Mouse (Mus musculus): Measurements from ENCODE around the gene Mnd1.

The Mnd1 gene

DNA sequence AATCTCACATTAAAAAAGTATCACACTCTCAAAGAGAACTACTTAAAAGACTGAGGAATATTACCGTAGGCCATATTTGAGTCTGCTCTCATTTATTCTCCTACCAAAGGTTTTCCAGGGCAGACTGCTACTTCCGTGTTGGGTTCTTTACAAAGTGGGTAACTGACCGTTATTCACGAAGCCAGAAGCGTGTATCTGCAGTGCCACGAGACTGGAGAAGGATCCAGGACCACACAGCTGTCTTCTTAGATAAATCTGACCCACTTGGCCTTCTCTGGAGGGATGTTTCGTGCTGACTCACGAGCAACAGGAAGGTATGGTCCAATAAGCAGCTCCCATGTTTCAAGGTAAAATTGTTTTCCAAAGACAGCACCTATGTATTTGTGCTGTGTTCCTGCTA lies 113.8 kb downstream of the Mnd1 start:
- no peak for DNase-seq (ENCODE audit: low spot score)

DNA sequence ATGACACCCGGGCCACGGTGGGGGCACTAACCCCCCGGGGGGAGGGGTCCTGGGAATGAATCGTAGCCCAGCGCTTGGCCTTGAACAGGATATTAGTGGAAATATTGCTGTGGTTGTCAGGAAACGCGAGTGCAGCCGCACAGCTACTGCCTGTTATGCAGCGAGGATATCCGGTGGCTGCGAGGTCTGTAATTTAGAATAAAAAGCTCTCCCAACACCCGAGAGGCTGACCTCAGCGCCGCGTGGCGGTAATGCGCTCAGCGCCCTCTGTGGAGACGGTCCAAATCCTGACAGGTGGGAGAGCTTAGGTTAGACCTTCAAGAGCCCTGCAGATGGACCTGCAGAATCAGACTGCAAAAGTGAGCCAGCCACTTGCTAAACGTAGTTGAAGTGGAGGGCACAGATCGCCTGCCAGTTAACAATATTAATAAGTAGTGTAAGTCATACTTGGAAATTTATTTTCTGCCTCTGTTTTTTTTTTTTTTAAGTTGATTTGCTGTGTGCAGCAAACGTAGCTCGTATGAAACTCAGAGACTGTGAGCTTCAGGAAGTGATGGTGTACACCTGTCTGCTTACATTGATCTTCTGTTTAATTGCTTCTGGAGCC lies 115.0 kb downstream of the Mnd1 start:
- DNase-seq (ENCODE audit: low spot score), result no peak

DNA sequence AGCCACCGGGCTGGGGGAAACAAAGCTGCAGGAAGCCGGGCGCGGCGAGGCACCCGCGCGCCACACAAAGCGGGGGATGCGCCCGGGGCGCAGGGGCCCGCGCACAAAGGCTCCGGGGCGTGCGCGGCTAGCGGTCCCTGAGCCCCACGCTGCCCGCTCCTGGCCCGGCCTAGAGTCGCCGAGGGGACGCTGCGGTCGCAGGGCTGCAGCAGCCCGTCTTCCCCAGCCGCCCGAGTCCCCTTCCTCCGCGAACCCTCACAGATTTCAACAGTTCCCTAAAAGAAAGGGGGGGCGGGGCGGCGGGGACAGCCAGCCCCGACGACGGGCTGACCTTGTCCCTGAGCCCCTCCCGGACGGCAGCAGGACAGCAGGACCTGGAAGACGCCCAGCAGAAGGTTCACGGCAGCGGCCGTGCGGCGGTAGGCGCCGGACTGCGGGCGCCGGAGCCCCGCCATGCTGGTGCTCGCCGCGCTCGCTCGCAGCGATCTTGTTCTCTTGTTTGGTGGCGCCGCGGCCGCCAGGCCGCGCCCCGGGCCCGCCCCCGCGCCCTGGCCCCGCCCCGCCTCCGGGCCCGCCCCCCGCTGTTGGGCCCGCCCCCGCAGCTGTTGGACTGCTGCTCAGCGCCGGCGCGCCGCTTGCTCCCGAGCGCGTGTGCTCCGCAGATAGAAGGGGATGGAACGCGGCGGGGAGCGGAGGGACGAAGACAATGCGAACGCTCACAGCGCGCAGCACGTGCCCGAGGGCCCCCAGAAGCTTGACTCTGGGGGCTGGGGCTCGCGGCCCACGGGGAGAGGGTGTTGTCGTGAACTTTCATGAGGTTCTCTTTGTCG lies 115.7 kb downstream of the Mnd1 start, which contains the start of gene Tmem131l:
Tmem131l (minus strand) TSS at position 530 of the 830 bp plus-strand sequence.
- peak; percentile 67 for DNase-seq (ENCODE audit: low spot score)

DNA sequence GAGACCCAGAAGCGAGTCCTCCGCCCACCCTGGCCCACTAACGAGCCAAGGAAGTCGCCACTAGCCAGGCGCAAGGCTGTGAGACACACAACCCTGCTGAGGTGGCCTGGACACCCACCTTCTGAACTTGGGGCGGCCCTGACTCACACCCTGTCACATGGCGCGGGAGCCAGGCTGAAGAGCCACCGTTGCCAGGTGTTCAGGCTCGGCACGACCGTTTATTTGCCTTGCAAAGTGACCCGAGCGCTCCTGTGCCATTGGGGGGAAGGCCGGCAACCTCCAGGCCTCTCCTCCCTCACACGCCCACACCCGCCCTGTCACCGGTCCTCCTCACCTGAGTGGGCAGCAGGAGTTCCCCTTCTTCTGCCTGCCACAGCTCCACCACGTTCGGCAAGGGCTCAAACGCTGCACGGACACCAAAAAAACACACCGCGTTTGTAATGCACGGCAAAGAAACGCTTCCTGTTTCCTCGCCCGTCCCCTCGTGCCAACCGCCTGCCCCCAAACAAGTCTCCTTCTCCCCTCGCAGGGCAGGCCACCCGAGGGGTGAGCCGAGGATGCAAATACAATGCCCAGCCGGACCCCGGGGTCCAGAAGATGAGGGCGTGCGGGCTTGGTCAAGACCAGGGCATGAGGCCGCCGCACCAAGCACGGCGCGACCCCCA lies 116.5 kb downstream of the Mnd1 start:
- DNase-seq (ENCODE audit: low spot score), result peak; percentile 59

DNA sequence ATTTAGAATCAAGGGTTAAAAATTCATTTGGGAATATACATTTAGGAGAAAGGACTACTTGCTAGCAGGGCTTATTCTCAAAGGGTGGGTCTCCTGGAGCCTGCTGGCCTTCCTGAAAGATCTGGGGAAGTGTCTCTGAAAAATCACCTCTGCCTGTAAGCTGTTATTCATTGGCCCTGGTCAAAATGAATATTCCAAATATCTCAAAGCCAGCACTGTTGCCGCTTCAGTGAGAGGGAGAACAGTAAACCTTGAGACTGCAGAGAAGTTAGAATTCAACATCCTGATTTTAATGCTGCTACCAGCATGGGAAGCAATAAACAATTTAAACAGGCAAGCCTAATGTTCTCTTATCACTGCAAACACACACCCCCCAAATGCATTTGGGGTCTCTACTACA lies 117.5 kb downstream of the Mnd1 start:
- no peak for DNase-seq (ENCODE audit: low spot score)
